Mouse (Mus musculus) forebrain, embryonic 16.5 days (tissue): Measurements from ENCODE around the gene Esf1. TPM values are rescaled to one million over a fixed set of nuclear protein-coding genes. Genes with fewer than 3 reads are reported as not detected.
"Not testable (repeated sequence)": the region's sequence is repeated elsewhere in the genome, so short reads cannot be mapped to it uniquely, and the experiment has no call there.

Source experiments
- ATAC-seq: fragments of 200-750 bp; cut with Nextera tagmentation; 2 replicates; pipeline ENCODE4 v1.8.0; 2017; ENCODE audit warnings: mild to moderate bottlenecking, moderate library complexity
- H3K27ac ChIP-seq: fragments of 300-500 bp; sonication (generic); 2 replicates; pipeline ENCODE4 v1.5.1; 2014; ENCODE audit warnings: low read length, control low read depth
- H3K27me3 ChIP-seq: fragments of 300-500 bp; sonication (generic); replicated peaks from 2 replicates; pipeline ENCODE4 v1.6.1; 2014; ENCODE audit warnings: low read length; ENCODE audit not compliant: control insufficient read depth, insufficient read depth
- H3K36me3 ChIP-seq: fragments of 300-500 bp; sonication (generic); 2 replicates; pipeline ENCODE4 v1.6.1; 2014; ENCODE audit not compliant: control insufficient read depth, insufficient read depth
- H3K4me1 ChIP-seq: fragments of 300-500 bp; sonication (generic); replicated peaks from 2 replicates; pipeline ENCODE4 v1.6.1; 2014; ENCODE audit warnings: low read length; ENCODE audit not compliant: control insufficient read depth, insufficient read depth
- H3K4me2 ChIP-seq: fragments of 300-500 bp; sonication (generic); 2 replicates; pipeline ENCODE4 v1.6.1; 2014; ENCODE audit warnings: mild to moderate bottlenecking, low read length, control low read depth
- H3K4me3 ChIP-seq: fragments of 300-500 bp; sonication (generic); replicated peaks from 2 replicates; pipeline ENCODE4 v1.5.1; 2014; ENCODE audit warnings: mild to moderate bottlenecking, low read length, control low read depth
- H3K9ac ChIP-seq: fragments of 300-500 bp; sonication (generic); replicated peaks from 2 replicates; pipeline ENCODE4 v1.6.1; 2014; ENCODE audit warnings: low read depth, low read length, control low read depth
- H3K9me3 ChIP-seq: fragments of 300-500 bp; sonication (generic); 2 replicates; pipeline ENCODE4 v1.6.1; 2016; ENCODE audit warnings: low read length; ENCODE audit not compliant: control insufficient read depth
- WGBS: fragments of 180-500 bp; shearing (Covaris S2); extraction: QIAGEN DNeasy Blood & Tissue Kit; methylation state at CpG from one replicate; pipeline ENCODE4 v1.1.7; 2014; 5-methylcytosine and 5-hydroxymethylcytosine counted together
- polyA plus RNA-seq: library from polyadenylated mRNA; unstranded; fragments of >200 nt; fragmentation: Nextera tagmentation; extraction: Ambion mirVana; gene quantifications from 2 replicates; pipeline ENCODE4 v1.2.1, GENCODE M21; 2015

Gene Esf1
- polyA plus RNA-seq, 1 experiment from 2014 or later = 20.5 TPM

DNA sequence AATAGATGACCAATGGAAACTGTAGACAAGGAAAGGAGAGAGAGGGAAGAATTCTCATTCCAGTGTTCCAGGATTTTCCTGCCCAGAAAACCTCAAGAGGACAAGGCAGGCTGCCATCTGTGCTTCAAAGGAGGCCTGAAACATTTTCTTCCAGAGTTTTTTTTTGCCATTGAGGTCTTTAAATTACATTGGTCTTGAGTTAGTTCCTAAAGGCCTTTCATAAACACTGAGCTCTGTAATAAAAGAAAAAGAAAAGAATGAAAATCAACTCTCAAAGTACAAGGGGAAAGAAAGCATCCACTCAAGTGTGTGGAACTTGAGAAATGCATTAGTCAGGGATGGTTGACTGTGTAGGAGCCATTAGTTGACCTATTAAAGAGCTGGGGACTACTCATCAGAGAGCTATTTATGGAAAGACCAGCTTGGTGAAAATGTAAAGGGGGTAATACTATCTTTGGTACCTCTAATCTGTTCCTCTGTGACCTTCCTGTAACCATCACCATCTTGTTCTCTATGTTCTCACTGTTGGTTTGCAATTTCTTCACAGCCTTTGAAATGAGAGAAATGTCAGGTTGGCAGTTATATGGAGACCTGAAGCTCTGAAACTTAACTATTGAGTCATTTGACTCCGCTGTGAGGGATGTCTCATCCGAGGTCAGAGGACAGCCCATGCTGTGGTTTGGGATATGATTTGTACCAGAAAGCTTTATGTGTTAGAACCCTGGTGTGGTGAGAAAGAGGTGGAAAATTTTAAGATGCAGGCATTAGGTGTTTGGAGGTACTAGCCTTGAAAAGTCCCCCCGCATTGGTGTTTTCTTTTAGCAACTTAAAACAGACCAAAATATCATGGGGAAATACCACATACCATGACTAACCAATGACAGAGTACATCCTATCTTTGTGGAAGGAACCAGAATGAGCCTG is 69.6 kb downstream of the Esf1 start:
- no peaks in the 10 kb centered on the region for H3K36me3 ChIP-seq
- WGBS = 94% methylated on average over 3 of the region's 3 CpGs
- ATAC-seq = no peak
- H3K27ac ChIP-seq = no peak overlapping the region
- H3K4me1 ChIP-seq = no peaks in the 10 kb centered on the region
- no peak overlapping the region for H3K4me2 ChIP-seq
- H3K27me3 ChIP-seq = no peaks in the 10 kb centered on the region
- H3K9me3 ChIP-seq = no peaks in the 10 kb centered on the region
- H3K9ac ChIP-seq = no peak overlapping the region
- no peak overlapping the region for H3K4me3 ChIP-seq

DNA sequence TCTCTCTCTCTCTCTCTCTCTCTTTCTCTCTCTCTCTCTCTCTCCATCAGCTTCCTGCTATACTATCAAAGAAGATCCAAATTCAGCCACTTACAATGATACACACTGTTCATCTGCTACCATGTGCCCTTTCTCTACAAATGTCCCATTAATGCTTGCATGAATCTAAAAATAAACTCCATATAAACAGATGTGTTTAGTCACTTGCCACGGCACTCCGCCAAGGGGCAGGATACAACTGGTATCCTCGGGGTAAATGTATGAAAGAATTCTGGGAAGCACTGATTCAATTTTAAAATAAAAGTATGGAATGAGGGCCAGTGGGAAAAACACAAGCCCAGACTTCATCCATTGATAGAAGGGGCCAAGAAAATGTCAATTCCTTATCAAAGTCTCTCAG is 70.4 kb downstream of the Esf1 start:
- no peak overlapping the region for H3K4me3 ChIP-seq
- no peak overlapping the region for H3K9ac ChIP-seq
- no peak overlapping the region for H3K4me2 ChIP-seq
- WGBS = 88% methylated on average over 3 of the region's 3 CpGs
- no peaks in the 10 kb centered on the region for H3K4me1 ChIP-seq
- H3K36me3 ChIP-seq = no peaks in the 10 kb centered on the region
- no peaks in the 10 kb centered on the region for H3K9me3 ChIP-seq
- ATAC-seq = no peak
- no peak overlapping the region for H3K27ac ChIP-seq
- no peaks in the 10 kb centered on the region for H3K27me3 ChIP-seq

DNA sequence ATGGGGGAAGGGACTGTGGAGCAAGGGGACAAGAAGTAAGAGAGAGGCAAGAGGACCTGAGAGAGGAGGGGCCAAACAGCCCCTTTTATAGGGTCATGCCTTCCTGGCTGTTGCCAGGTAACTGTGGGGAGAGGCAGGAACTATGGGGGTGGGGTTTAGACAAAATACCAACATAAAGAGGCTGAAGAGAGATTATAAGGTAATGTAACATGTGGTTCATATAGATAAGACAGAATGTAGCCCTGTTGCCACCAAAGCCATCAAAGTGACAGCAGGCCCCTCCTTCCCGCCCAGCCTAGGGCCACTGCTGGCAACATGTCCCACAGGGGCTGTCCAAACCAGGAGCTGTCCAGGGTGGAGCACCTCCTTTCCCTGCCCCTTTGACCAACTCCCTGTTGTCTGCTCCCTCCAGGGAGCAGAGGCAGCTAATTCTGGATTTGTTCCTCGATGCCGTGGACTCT is 73.2 kb downstream of the Esf1 start:
- H3K36me3 ChIP-seq = no peaks in the 10 kb centered on the region
- no peak overlapping the region for H3K9ac ChIP-seq
- no peaks in the 10 kb centered on the region for H3K27me3 ChIP-seq
- 78% methylated on average over 3 of the region's 3 CpGs for WGBS
- no peak overlapping the region for H3K4me2 ChIP-seq
- no peaks in the 10 kb centered on the region for H3K9me3 ChIP-seq
- no peak overlapping the region for H3K4me3 ChIP-seq
- no peak for ATAC-seq
- no peaks in the 10 kb centered on the region for H3K4me1 ChIP-seq
- H3K27ac ChIP-seq = no peak overlapping the region

DNA sequence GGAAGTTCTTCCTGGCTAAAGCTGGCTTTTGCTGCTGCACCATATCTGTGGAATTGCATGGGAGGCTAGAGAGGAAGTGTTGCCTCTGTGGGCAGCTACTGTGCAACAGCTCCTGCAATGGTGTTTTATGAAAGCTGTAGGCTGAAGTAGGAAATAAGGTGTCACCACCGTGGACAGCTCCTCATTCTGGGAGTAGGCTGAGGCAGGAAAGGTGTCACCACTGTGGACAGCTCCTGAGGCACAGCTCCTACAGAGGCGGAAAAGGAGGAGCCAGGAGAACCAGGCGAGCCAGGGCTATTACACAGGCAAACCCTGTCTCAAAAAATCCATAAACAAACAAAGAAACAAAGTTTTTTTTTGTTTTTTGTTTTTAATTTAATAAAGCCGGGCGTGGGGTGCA is 74.3 kb downstream of the Esf1 start:
- Histone ChIP-seq H3K4me2 (no peak overlapping the region), H3K27ac (no peak overlapping the region), H3K9me3 (no peaks in the 10 kb centered on the region), H3K36me3 (no peaks in the 10 kb centered on the region), H3K9ac (no peak overlapping the region), H3K27me3 (no peaks in the 10 kb centered on the region), H3K4me3 (no peak overlapping the region), H3K4me1 (no peaks in the 10 kb centered on the region)
- 92% methylated on average over 5 of the region's 5 CpGs for WGBS
- ATAC-seq = no peak

DNA sequence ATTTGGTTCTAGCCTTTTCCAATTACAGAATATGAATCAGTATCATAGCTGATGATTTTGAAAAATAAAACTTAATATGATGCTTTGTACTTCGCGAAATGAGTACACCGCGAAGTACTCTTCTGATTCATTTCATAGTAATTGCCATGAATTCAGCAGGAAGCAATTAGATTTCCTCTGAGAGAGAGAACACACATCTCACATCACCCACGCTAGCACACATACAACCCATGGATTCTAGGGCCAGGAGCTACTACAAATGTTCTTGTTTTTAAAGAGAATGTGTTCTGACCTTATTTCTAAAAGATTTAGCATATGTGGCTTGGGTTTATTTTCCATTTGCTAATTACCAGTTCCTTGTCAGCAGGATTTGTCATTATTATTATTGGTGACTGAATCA is 76.9 kb downstream of the Esf1 start:
- H3K9ac ChIP-seq = no peak overlapping the region
- WGBS = 90% methylated on average over 5 of the region's 5 CpGs
- H3K36me3 ChIP-seq = no peaks in the 10 kb centered on the region
- no peaks in the 10 kb centered on the region for H3K9me3 ChIP-seq
- H3K27ac ChIP-seq = no peak overlapping the region
- ATAC-seq = no peak
- H3K27me3 ChIP-seq = no peaks in the 10 kb centered on the region
- no peak overlapping the region for H3K4me2 ChIP-seq
- no peaks in the 10 kb centered on the region for H3K4me1 ChIP-seq
- H3K4me3 ChIP-seq = no peak overlapping the region

DNA sequence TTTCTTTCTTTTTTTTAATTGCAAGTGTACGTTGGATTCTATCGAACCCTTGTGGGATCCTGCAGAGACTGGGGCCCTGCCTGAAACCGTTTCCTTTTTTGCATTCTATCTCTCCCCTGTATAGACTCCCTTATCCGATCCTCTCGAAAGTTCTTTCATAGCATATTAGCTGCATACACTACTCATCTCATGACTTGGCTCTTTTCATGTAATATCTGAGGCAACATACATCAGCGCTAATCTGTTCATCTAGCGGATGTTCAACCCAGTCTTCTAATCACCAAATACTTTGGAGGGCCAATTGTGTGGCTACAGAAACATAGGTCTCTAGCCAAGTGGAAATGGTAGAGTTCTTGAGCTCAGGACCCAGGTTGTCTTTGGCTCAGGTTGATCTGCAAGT is 86.1 kb downstream of the Esf1 start:
- Histone ChIP-seq H3K9ac (no peak overlapping the region), H3K36me3 (no peaks in the 10 kb centered on the region), H3K4me3 (no peak overlapping the region), H3K27ac (no peak overlapping the region), H3K27me3 (no peaks in the 10 kb centered on the region), H3K4me2 (no peak overlapping the region), H3K9me3 (no peaks in the 10 kb centered on the region), H3K4me1 (no peaks in the 10 kb centered on the region)
- WGBS = 93% methylated on average over 7 of the region's 7 CpGs
- no peak for ATAC-seq

DNA sequence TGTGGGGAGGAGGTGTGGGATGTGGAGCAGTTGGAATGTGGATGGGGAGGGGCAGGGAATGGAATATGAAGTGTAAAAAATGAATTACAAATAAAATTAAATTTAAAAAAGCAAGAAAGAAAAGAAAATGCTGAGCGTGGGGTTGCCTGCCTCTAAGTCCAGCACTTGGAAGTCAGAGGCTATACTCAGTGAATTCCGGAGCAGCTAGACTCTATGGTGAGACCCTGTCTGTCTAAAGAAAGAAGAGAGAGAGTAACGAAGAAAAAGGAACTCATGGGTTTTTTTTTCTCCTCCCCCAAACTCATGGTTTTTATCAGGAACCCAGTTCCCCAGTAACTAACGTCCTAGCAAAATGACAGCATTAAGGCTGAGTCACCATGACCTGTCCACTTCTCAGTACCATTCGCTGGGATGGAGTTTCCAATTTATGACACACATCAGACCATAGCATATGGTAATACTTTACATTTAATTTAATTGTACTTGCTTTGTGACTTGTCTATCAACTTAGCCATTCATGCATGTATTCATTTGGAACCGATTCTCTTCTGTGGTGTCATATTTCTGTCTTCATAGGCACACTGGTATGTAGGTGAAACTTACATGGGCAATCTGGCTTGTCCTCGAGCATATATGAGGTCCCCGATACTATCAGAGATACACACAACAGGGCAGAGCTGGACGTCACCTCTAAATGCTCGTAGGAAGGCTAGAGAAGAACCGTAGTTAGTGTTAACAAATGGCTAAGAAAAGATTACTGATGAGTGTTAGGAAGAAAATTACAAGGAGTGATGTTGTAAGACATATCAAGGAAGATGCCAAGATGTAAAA is 89.4 kb downstream of the Esf1 start:
- no peak overlapping the region for H3K9ac ChIP-seq
- no peak overlapping the region for H3K4me3 ChIP-seq
- 90% methylated on average over 11 of the region's 11 CpGs for WGBS
- no peak overlapping the region for H3K27ac ChIP-seq
- no peaks in the 10 kb centered on the region for H3K4me1 ChIP-seq
- H3K9me3 ChIP-seq = no peaks in the 10 kb centered on the region
- no peak overlapping the region for H3K4me2 ChIP-seq
- no peaks in the 10 kb centered on the region for H3K27me3 ChIP-seq
- ATAC-seq = no peak
- no peaks in the 10 kb centered on the region for H3K36me3 ChIP-seq

DNA sequence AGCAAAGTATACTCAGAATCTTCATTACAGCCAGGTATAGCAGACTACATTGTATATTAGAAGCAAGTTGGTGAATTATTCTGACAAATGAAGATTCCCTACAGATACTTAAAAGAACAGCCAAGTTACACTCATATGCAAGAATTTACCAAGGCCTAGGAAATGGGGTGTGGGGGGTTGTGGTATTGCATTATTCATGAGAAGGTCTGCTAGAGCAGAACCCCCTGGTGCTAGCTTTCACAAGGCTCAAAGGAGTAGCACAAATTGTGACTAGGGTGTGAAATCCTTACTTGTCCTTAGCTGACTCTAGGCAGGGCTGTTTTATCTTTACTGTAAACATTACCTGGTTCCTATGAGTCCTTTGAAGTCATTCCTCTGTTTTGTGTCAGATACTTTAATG is 91.1 kb downstream of the Esf1 start:
- not testable (repeated sequence) for H3K36me3 ChIP-seq, H3K27ac ChIP-seq, H3K4me1 ChIP-seq, H3K27me3 ChIP-seq, H3K9me3 ChIP-seq, ATAC-seq, H3K4me2 ChIP-seq, H3K4me3 ChIP-seq, H3K9ac ChIP-seq

DNA sequence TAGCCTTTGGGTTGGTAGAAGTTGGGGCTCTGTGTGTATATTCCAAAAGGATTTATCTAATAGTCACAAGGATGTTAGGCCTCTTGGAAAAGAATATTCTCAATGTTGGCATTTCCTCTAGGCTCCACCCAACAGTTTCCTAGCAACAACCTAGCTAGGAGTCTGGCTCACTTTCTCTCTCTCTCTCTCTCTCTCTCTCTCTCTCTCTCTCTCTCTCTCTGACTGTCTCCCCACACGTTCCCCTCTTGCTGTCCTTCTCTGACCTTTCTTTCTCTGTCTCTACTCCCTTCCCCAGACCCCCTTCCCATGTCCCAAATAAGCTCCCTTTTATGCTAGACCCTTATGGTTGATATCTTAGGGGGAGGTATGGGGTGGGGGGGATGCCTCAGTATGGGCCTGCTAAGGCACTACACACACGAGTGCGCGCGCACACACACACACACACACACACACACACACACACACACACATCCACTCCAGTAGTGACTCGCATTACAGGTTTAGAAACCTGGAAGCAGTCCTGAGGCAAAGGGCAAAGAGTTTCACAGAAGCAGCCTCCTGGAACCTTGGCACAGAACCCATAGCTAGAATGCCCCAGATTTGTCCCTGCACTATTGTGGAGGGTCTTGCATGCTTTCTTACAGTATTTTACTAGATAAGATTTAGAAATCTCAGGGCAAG is 91.6 kb downstream of the Esf1 start:
- Histone ChIP-seq H3K27me3 (no peaks in the 10 kb centered on the region), H3K36me3 (no peaks in the 10 kb centered on the region), H3K27ac (no peak overlapping the region), H3K9me3 (no peaks in the 10 kb centered on the region), H3K4me1 (no peaks in the 10 kb centered on the region), H3K4me3 (no peak overlapping the region), H3K9ac (no peak overlapping the region), H3K4me2 (no peak overlapping the region)
- WGBS = 57% methylated on average over 6 of the region's 6 CpGs
- no peak for ATAC-seq
